Mouse (Mus musculus) liver, embryonic 16.5 days (tissue): ENCODE measurements around the gene Frem2. TPM values are rescaled to one million over a fixed set of nuclear protein-coding genes. Genes with fewer than 3 reads are reported as not detected.

Experiments used
- ATAC-seq: fragments of 200-750 bp; cut with Nextera tagmentation; 2 replicates; pipeline ENCODE4 v1.8.0; 2017; ENCODE audit warnings: low read depth, mild to moderate bottlenecking, moderate number of reproducible peaks, moderate library complexity
- H3K27ac ChIP-seq: fragments of 300-500 bp; sonication (generic); 2 replicates; pipeline ENCODE4 v1.5.1; 2014; ENCODE audit warnings: mild to moderate bottlenecking, low read length
- H3K27me3 ChIP-seq: fragments of 300-500 bp; sonication (generic); 2 replicates; pipeline ENCODE4 v1.6.1; 2014; ENCODE audit warnings: low read depth, low read length, mixed read lengths; ENCODE audit not compliant: control insufficient read depth, insufficient read depth
- H3K36me3 ChIP-seq: fragments of 300-500 bp; sonication (generic); 2 replicates; pipeline ENCODE4 v1.6.1; 2014; ENCODE audit warnings: mild to moderate bottlenecking; ENCODE audit not compliant: control insufficient read depth, insufficient read depth
- H3K4me1 ChIP-seq: fragments of 300-500 bp; sonication (generic); 2 replicates; pipeline ENCODE4 v1.6.1; 2014; ENCODE audit warnings: low read depth, low read length, mixed read lengths; ENCODE audit not compliant: control insufficient read depth
- H3K4me2 ChIP-seq: fragments of 300-500 bp; sonication (generic); 2 replicates; pipeline ENCODE4 v1.6.1; 2014; ENCODE audit warnings: low read depth, low read length, mixed read lengths
- H3K4me3 ChIP-seq: fragments of 300-500 bp; sonication (generic); 2 replicates; pipeline ENCODE4 v1.5.1; 2014; ENCODE audit warnings: low read depth, mild to moderate bottlenecking, low read length
- H3K9ac ChIP-seq: fragments of 300-500 bp; sonication (generic); 2 replicates; pipeline ENCODE4 v1.6.1; 2014; ENCODE audit warnings: low read depth, low read length
- H3K9me3 ChIP-seq: fragments of 300-500 bp; sonication (generic); replicated peaks from 2 replicates; pipeline ENCODE4 v1.6.1; 2016; ENCODE audit warnings: low read length; ENCODE audit not compliant: control insufficient read depth
- WGBS: fragments of 180-500 bp; shearing (Covaris S2); extraction: QIAGEN DNeasy Blood & Tissue Kit; methylation state at CpG from one replicate; pipeline ENCODE4 v1.1.7; 2014; ENCODE audit not compliant: insufficient replicate concordance; 5-methylcytosine and 5-hydroxymethylcytosine counted together
- polyA plus RNA-seq: library from polyadenylated mRNA; unstranded; fragments of >200 nt; fragmentation: Nextera tagmentation; extraction: Ambion mirVana; gene quantifications from 2 replicates; pipeline ENCODE4 v1.2.1, GENCODE M21; 2015

Gene Frem2
- polyA plus RNA-seq, 1 experiment from 2014 or later = 0.41 TPM

GRCm38 (mm10) chr3:53555031-53555952, 101.9 kb downstream of the Frem2 start:
- H3K4me1 ChIP-seq = no peaks in the 10 kb centered on the region
- 43% methylated on average over 10 of the region's 10 CpGs for WGBS
- no peak for ATAC-seq

GRCm38 (mm10) chr3:53552691-53553090, 104.5 kb downstream of the Frem2 start:
- Histone ChIP-seq H3K9ac (no peak overlapping the region), H3K9me3 (no peaks in the 10 kb centered on the region), H3K4me2 (no peak overlapping the region), H3K36me3 (no peaks in the 10 kb centered on the region), H3K27ac (no peak overlapping the region), H3K27me3 (no peaks in the 10 kb centered on the region), H3K4me3 (no peak overlapping the region), H3K4me1 (no peaks in the 10 kb centered on the region)
- no peak for ATAC-seq
- 48% methylated on average over 7 of the region's 7 CpGs for whole genome bisulfite sequencing

More at GRCm38 (mm10) chr3:53555031-53555952, 101.9 kb downstream of the Frem2 start:
- Histone ChIP-seq H3K27me3 (no peaks in the 10 kb centered on the region), H3K36me3 (no peaks in the 10 kb centered on the region), H3K4me2 (no peak overlapping the region), H3K9me3 (no peaks in the 10 kb centered on the region), H3K9ac (no peak overlapping the region), H3K27ac (no peak overlapping the region), H3K4me3 (no peak overlapping the region)

GRCm38 (mm10) chr3:53532091-53532490, 125.1 kb downstream of the Frem2 start:
- Histone ChIP-seq H3K27ac (no peak overlapping the region), H3K9ac (no peak overlapping the region), H3K4me3 (no peak overlapping the region), H3K4me2 (no peak overlapping the region), H3K4me1 (no peaks in the 10 kb centered on the region), H3K27me3 (no peaks in the 10 kb centered on the region), H3K36me3 (no peaks in the 10 kb centered on the region), H3K9me3 (no peaks in the 10 kb centered on the region)
- 49% methylated on average over 6 of the region's 6 CpGs for WGBS
- ATAC-seq = no peak

- 62% methylated on average over 6 of the region's 6 CpGs for WGBS
- Histone ChIP-seq H3K4me1 (no peaks in the 10 kb centered on the region), H3K36me3 (no peaks in the 10 kb centered on the region), H3K27ac (no peak overlapping the region), H3K27me3 (no peaks in the 10 kb centered on the region), H3K4me2 (no peak overlapping the region), H3K9ac (no peak overlapping the region), H3K9me3 (no peaks in the 10 kb centered on the region), H3K4me3 (no peak overlapping the region)
- no peak for ATAC-seq
Observed at GRCm38 (mm10) chr3:53530305-53530704, 126.8 kb downstream of the Frem2 start.

GRCm38 (mm10) chr3:53525737-53526136, 131.4 kb downstream of the Frem2 start:
- 11% methylated on average over 21 of the region's 21 CpGs for WGBS
- no peak for ATAC-seq
- H3K4me1 ChIP-seq = no peaks in the 10 kb centered on the region
- H3K27ac ChIP-seq = no peak overlapping the region
- peak overlapping the region; percentile 33; the same call in 1 of the 2 replicates for H3K4me3 ChIP-seq
- no peaks in the 10 kb centered on the region for H3K36me3 ChIP-seq
- H3K9ac ChIP-seq = no peak overlapping the region
- peak overlapping the region; percentile 42 for H3K4me2 ChIP-seq
- H3K27me3 ChIP-seq = no peaks in the 10 kb centered on the region
- H3K9me3 ChIP-seq = no peaks in the 10 kb centered on the region

- H3K27ac ChIP-seq = no peak overlapping the region
- H3K9me3 ChIP-seq = no peaks in the 10 kb centered on the region
- WGBS = 66% methylated on average over 10 of the region's 10 CpGs
- no peaks in the 10 kb centered on the region for H3K4me1 ChIP-seq
- no peaks in the 10 kb centered on the region for H3K36me3 ChIP-seq
- no peak for ATAC-seq
- no peak overlapping the region for H3K4me3 ChIP-seq
- H3K9ac ChIP-seq = no peak overlapping the region
- no peak overlapping the region for H3K4me2 ChIP-seq
- H3K27me3 ChIP-seq = no peaks in the 10 kb centered on the region
Observed at GRCm38 (mm10) chr3:53522794-53523193, 134.4 kb downstream of the Frem2 start.

GRCm38 (mm10) chr3:53514221-53515065, 142.7 kb downstream of the Frem2 start:
- Histone ChIP-seq H3K4me1 (no peaks in the 10 kb centered on the region), H3K4me3 (no peak overlapping the region), H3K9me3 (no peaks in the 10 kb centered on the region), H3K36me3 (no peaks in the 10 kb centered on the region), H3K9ac (no peak overlapping the region), H3K27me3 (no peaks in the 10 kb centered on the region), H3K4me2 (no peak overlapping the region), H3K27ac (no peak overlapping the region)
- 36% methylated on average over 4 of the region's 4 CpGs for WGBS
- ATAC-seq = no peak

- no peak overlapping the region for H3K4me2 ChIP-seq
- no peak; the same call in 1 of the 2 replicates for ATAC-seq
Observed at GRCm38 (mm10) chr3:53513096-53513495, 144.1 kb downstream of the Frem2 start.

More at GRCm38 (mm10) chr3:53513096-53513495, 144.1 kb downstream of the Frem2 start:
- no peaks in the 10 kb centered on the region for H3K4me1 ChIP-seq
- 22% methylated on average over 5 of the region's 5 CpGs for WGBS
- no peak overlapping the region for H3K9ac ChIP-seq
- H3K27ac ChIP-seq = no peak overlapping the region
- H3K4me3 ChIP-seq = no peak overlapping the region
- H3K27me3 ChIP-seq = no peaks in the 10 kb centered on the region
- no peaks in the 10 kb centered on the region for H3K9me3 ChIP-seq
- H3K36me3 ChIP-seq = no peaks in the 10 kb centered on the region
